Mouse (Mus musculus): ENCODE results near the gene Gm13199. TPM values are rescaled to one million over a fixed set of nuclear protein-coding genes. Genes with fewer than 3 reads are reported as not detected.

Gm13199 gene
- total RNA-seq, 2 experiments from 2014 or later, result 0.64 TPM; not detected in 1

DNA sequence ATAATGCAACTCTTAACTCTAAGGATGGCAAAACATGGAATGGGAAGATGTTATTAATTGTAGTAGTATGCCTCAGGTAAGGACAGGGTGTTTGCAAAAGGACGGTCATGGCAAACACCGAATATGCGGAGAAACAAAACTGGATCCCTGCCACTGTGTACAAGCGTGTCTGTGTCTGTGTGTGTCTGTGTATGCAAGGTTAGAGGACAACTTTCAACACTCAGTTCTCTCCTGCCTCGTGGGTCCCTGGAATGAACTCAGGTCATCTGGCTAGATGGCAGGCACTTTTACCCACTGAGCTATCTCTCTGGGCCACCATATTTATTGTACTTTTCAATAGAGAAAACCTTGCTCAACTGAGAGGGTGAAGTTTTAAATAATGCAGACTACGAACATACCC, 40.3 kb downstream of the Gm13199 start:
- no peak for DNase-seq

DNA sequence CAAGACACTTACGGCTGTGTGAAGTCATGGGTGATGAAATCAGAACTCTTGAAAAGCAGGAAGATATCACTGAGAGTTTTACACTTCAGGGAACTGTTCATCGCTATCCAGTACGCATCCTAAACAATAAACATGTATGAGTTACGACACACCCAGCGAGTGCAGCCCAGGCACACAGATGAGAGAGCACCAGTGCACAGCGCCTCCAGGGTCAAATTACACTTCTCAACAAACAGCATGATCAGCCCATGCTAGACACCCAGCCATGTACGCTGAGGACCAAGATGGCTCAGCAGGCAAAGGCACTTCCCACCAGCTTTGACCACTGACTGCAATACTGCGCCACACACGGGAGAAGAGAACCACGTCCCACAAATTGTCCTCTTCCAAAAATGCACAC, 41.5 kb downstream of the Gm13199 start:
- DNase-seq, result no peak

Other genes with a start within 250 kb of the Gm13199 start
- gene Camk1d, start 148.4 kb downstream of the Gm13199 start, total RNA-seq (2021), result 1 to 10 TPM; 1.5 to 2.5 TPM
- 1 to 10 TPM; 3.7 to 6.4 TPM for gene Nudt5, start 17.9 kb downstream of the Gm13199 start, total RNA-seq (2021)
- gene Cdc123, start 17.8 kb downstream of the Gm13199 start, total RNA-seq (2021), result 10 to 100 TPM; 64.9 to 70.5 TPM
- 10 to 100 TPM; 29.1 to 34.2 TPM for gene Sec61a2, start 32.5 kb upstream of the Gm13199 start, total RNA-seq (2021)
- gene Dhtkd1, start 79.9 kb upstream of the Gm13199 start, total RNA-seq (2021), result 1 to 10 TPM; 2.9 to 3.7 TPM
- 10 to 100 TPM; 16.6 to 17.3 TPM for gene Upf2, start 88.5 kb upstream of the Gm13199 start, total RNA-seq (2021)